ENCODE assay signal across 20 mouse cellular contexts in genomic region chr13:115052568-115052967, GRCm38 (mm10). TPM values are rescaled to one million over a fixed set of nuclear protein-coding genes. Genes with fewer than 3 reads are reported as not detected.
A peak's percentile ranks its signal among the peaks of the same experiment; 100 is the strongest.
DNase-seq lines count a peak whose midpoint lies in the region; ATAC-seq and TF ChIP-seq lines count a peak whose summit lies in the region.
"Had no signal": no experiment of that assay in that cellular context is flagged by ENCODE, and none has a peak within 500 bp of the region (broad histone marks: within the 10 kb centered on the region; RNA-seq: fewer than 3 reads in every experiment).

No protein-coding gene starts in this region.

- H3K4me1 ChIP-seq in kidney, embryonic 16.5 days (ENCODE audit: insufficient read depth, low read length): peaks cover 22% of the 10 kb centered on the region
- H3K4me1 ChIP-seq in limb, embryonic 14.5 days (ENCODE audit: control insufficient read depth, insufficient read depth, low read length): peaks cover 6% of the 10 kb centered on the region
- no peaks in the 10 kb centered on the region for H3K4me1 ChIP-seq in neural tube, embryonic 15.5 days
- H3K4me1 ChIP-seq: embryonic facial prominence, embryonic 12.5 days; heart, embryonic 10.5 days had no signal

- no peaks in the 10 kb centered on the region for H3K36me3 ChIP-seq in kidney, embryonic 16.5 days (ENCODE audit: insufficient read depth, low read length)
- no peaks in the 10 kb centered on the region for H3K36me3 ChIP-seq in limb, embryonic 14.5 days (ENCODE audit: control insufficient read depth, insufficient read depth, low read length)
- no peaks in the 10 kb centered on the region for H3K36me3 ChIP-seq in neural tube, embryonic 15.5 days
- H3K36me3 ChIP-seq: embryonic facial prominence, embryonic 12.5 days; heart, embryonic 10.5 days; lung, embryonic 15.5 days; neural tube, embryonic 12.5 days had no signal

- intact Hi-C loops in gastrocnemius, postnatal 14 days (cut with DNase I; ENCODE audit: low total_unique reads): no loop called here

- no peaks in the 10 kb centered on the region for H3K27me3 ChIP-seq in kidney, embryonic 16.5 days (ENCODE audit: insufficient read depth, low read length)
- no peaks in the 10 kb centered on the region for H3K27me3 ChIP-seq in limb, embryonic 14.5 days (ENCODE audit: control insufficient read depth, insufficient read depth, low read length)
- no peaks in the 10 kb centered on the region for H3K27me3 ChIP-seq in neural tube, embryonic 15.5 days (replicated peaks)
- H3K27me3 ChIP-seq: embryonic facial prominence, embryonic 12.5 days; lung, embryonic 15.5 days; neural tube, embryonic 12.5 days had no signal

- WGBS in kidney, embryonic 16.5 days: 80% methylated on average over 7 of the region's 7 CpGs
- 65% methylated on average over 7 of the region's 7 CpGs for WGBS in limb, embryonic 14.5 days
- 56% methylated on average over 7 of the region's 7 CpGs for WGBS in neural tube, embryonic 15.5 days

- H3K9me3 ChIP-seq in kidney, embryonic 16.5 days (ENCODE audit: low read length): no peaks in the 10 kb centered on the region
- no peaks in the 10 kb centered on the region for H3K9me3 ChIP-seq in limb, embryonic 14.5 days (ENCODE audit: control insufficient read depth, low read length)
- H3K9me3 ChIP-seq in neural tube, embryonic 15.5 days (replicated peaks): no peaks in the 10 kb centered on the region
- H3K9me3 ChIP-seq: embryonic facial prominence, embryonic 12.5 days; heart, embryonic 10.5 days; lung, embryonic 15.5 days; neural tube, embryonic 12.5 days had no signal

- H3K4me2 ChIP-seq in kidney, embryonic 16.5 days (replicated peaks; ENCODE audit: low read depth, low read length): peak overlapping the region; percentile 34
- H3K4me2 ChIP-seq in limb, embryonic 14.5 days (replicated peaks; ENCODE audit: low read depth, low read length, severe bottlenecking): peak overlapping the region; percentile 35
- H3K4me2 ChIP-seq in neural tube, embryonic 15.5 days: no peak overlapping the region
- H3K4me2 ChIP-seq: embryonic facial prominence, embryonic 12.5 days; lung, embryonic 15.5 days; neural tube, embryonic 12.5 days had no signal

- no peak overlapping the region for H3K9ac ChIP-seq in kidney, embryonic 16.5 days (replicated peaks; ENCODE audit: low read length)
- H3K9ac ChIP-seq in limb, embryonic 14.5 days (ENCODE audit: low read depth, low read length, severe bottlenecking): no peak overlapping the region
- H3K9ac ChIP-seq in neural tube, embryonic 15.5 days (replicated peaks): no peak overlapping the region
- H3K9ac ChIP-seq: embryonic facial prominence, embryonic 12.5 days; lung, embryonic 15.5 days; neural tube, embryonic 12.5 days had no signal

- no peak overlapping the region for H3K4me3 ChIP-seq in kidney, embryonic 16.5 days (ENCODE audit: low read length)
- H3K4me3 ChIP-seq in limb, embryonic 14.5 days (replicated peaks; ENCODE audit: low read length): peak overlapping the region; percentile 14; the same call in 1 of the 2 replicates
- H3K4me3 ChIP-seq in neural tube, embryonic 15.5 days (replicated peaks): no peak overlapping the region
- H3K4me3 ChIP-seq: embryonic facial prominence, embryonic 12.5 days; heart, embryonic 10.5 days; lung, embryonic 15.5 days; neural tube, embryonic 12.5 days had no signal

- DNase-seq in kidney, postnatal 25 days: no peak
- peak; percentile 8 for DNase-seq in R1 (ENCODE audit: low read depth, low spot score)
- DNase-seq in frontal cortex, postnatal 14 days (ENCODE audit: low spot score in 2 of 2): peak; percentile 15 to 18
- DNase-seq in limb, embryonic 14.5 days (ENCODE audit: low spot score): no peak
- DNase-seq in thymus, postnatal 14 days: no peak
- no peak for DNase-seq in gastrocnemius, postnatal 14 days
- DNase-seq: adrenal gland, adult 2 months; cerebellum, adult 2 months; gastrocnemius, postnatal 25 days; kidney, adult 8-10 months had no signal

- TF ChIP-seq POLR2A in limb, embryonic 14.5 days (IDR thresholded peaks at IDR 0.05; ENCODE audit: borderline replicate concordance, extremely low read depth, insufficient read depth, insufficient read length): no peak

- H3K27ac ChIP-seq in kidney, embryonic 16.5 days (ENCODE audit: low read length): no peak overlapping the region
- no peak overlapping the region for H3K27ac ChIP-seq in limb, embryonic 14.5 days (replicated peaks; ENCODE audit: low read depth, low read length)
- H3K27ac ChIP-seq in neural tube, embryonic 15.5 days (replicated peaks): no peak overlapping the region
- H3K27ac ChIP-seq: embryonic facial prominence, embryonic 12.5 days; heart, embryonic 10.5 days; hindbrain, postnatal 0 days; layer of hippocampus, adult 2 months; lung, embryonic 15.5 days; neural tube, embryonic 12.5 days; stomach, postnatal 0 days had no signal

- no peak for ATAC-seq in kidney, embryonic 16.5 days (ENCODE audit: low FRiP score, low TSS enrichment)
- ATAC-seq in limb, embryonic 14.5 days (ENCODE audit: low FRiP score, low read depth): no peak
- ATAC-seq in neural tube, embryonic 15.5 days (ENCODE audit: low FRiP score): no peak
- ATAC-seq: hindbrain, postnatal 0 days had no signal

RNA-seq across cellular contexts. Expression of gene Pelo, which starts 37.4 kb away (rescaled TPM):
- polyA plus RNA-seq in kidney, embryonic 16.5 days (2015; fragmentation: Nextera tagmentation; extraction: Ambion mirVana): 5.8 and 7.5 TPM in 2 replicates
- 37.4 and 37.8 TPM in 2 replicates for polyA plus RNA-seq in limb, embryonic 14.5 days (2012; rRNA removed)
- 7.3 and 7.4 TPM in 2 replicates for polyA plus RNA-seq in limb, embryonic 14.5 days (2014; fragmentation: Nextera tagmentation; extraction: Ambion mirVana)
- 10 to 100 TPM; 10.1 to 12.2 TPM for total RNA-seq in gastrocnemius, postnatal 14 days (2021)
- 6.7 TPM in 2 replicates for polyA plus RNA-seq in neural tube, embryonic 15.5 days (2015; fragmentation: Nextera tagmentation; extraction: Ambion mirVana)

RNA-seq across cellular contexts. Expression of gene Gm49395, which starts 49.2 kb away (rescaled TPM):
- polyA plus RNA-seq in kidney, embryonic 16.5 days (2015; fragmentation: Nextera tagmentation; extraction: Ambion mirVana): 6.7 and 8.8 TPM in 2 replicates
- polyA plus RNA-seq in limb, embryonic 14.5 days (2012; rRNA removed): 1.4 and 1.8 TPM in 2 replicates
- polyA plus RNA-seq in limb, embryonic 14.5 days (2014; fragmentation: Nextera tagmentation; extraction: Ambion mirVana): 3.8 and 7.3 TPM in 2 replicates
- total RNA-seq in gastrocnemius, postnatal 14 days (2021): 1 to 10 TPM; 3.0 to 4.6 TPM
- polyA plus RNA-seq in neural tube, embryonic 15.5 days (2015; fragmentation: Nextera tagmentation; extraction: Ambion mirVana): 2.9 and 4.6 TPM in 2 replicates
- total RNA-seq: hindbrain, postnatal 0 days; midbrain, postnatal 0 days had no signal

RNA-seq across cellular contexts. Expression of gene Itga1, which starts 49.2 kb away (rescaled TPM):
- polyA plus RNA-seq in kidney, embryonic 16.5 days (2015; fragmentation: Nextera tagmentation; extraction: Ambion mirVana): 32.2 and 32.5 TPM in 2 replicates
- polyA plus RNA-seq in limb, embryonic 14.5 days (2012; rRNA removed): 4.5 and 4.7 TPM in 2 replicates
- 8.4 and 11.9 TPM in 2 replicates for polyA plus RNA-seq in limb, embryonic 14.5 days (2014; fragmentation: Nextera tagmentation; extraction: Ambion mirVana)
- total RNA-seq in gastrocnemius, postnatal 14 days (2021): 10 to 100 TPM; 26.1 to 28.0 TPM
- polyA plus RNA-seq in neural tube, embryonic 15.5 days (2015; fragmentation: Nextera tagmentation; extraction: Ambion mirVana): 7.0 and 8.7 TPM in 2 replicates

Comparison
In these comparisons a context has a peak if more than half of its experiments do, and no peak if none do; other contexts are left out.
1. DNase-seq: peak in R1 (single experiment) and frontal cortex, postnatal 14 days (2 of 2); none in kidney, postnatal 25 days (0 of 2), limb, embryonic 14.5 days (single experiment), thymus, postnatal 14 days (single experiment) and gastrocnemius, postnatal 14 days (single experiment).